Mouse (Mus musculus) C2C12 (cell line): Measurements from ENCODE around the gene Arhgap23.

ENCODE experiments used
- CTCF ChIP-seq: IDR thresholded peaks from one replicate; pipeline ENCODE4 v1.5.1; 2011; ENCODE audit not compliant: control insufficient read depth, insufficient read depth, insufficient read length
- FOSL1 ChIP-seq: IDR thresholded peaks from one replicate; pipeline ENCODE4 v1.8.0; 2011; ENCODE audit warnings: mild to moderate bottlenecking, low read length; ENCODE audit not compliant: poor library complexity, insufficient read depth, severe bottlenecking
- MAX ChIP-seq: IDR thresholded peaks from one replicate; pipeline ENCODE4 v1.6.1; 2011; ENCODE audit warnings: mild to moderate bottlenecking, control low read depth
- MYOD1 ChIP-seq: IDR thresholded peaks from one replicate; pipeline ENCODE4 v1.6.1; 2011; ENCODE audit warnings: low read depth; ENCODE audit not compliant: control insufficient read depth, insufficient read length
- MYOG ChIP-seq: IDR thresholded peaks from one replicate; pipeline ENCODE4 v1.6.1; 2011; ENCODE audit not compliant: control insufficient read depth, insufficient read length; ENCODE audit errors: extremely low read depth
- USF1 ChIP-seq: IDR thresholded peaks from one replicate; pipeline ENCODE4 v1.6.1; 2011; ENCODE audit warnings: low read depth, mild to moderate bottlenecking, control low read depth, moderate library complexity

DNA sequence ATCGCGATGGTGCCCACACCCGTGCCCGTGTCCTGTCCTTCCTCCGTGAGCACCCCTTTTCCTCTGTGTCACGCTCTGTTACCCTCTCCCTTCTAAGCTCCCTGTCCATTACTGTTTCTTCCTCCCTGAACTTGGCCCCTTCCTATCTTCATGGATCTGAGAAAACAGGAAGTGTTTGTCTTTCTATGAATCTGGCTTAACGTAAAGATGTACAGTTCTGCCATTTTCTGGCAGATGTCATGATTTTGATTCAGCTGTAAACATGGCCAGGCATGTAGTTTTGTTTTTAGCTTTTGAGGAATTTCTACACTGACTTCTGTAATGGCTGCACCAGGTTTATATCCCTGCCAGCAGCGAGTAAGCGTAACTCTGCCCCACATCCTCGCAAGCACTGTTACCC is 63.8 kb downstream of the Arhgap23 start:
- no peak for TF ChIP-seq FOSL1
- TF ChIP-seq USF1: no peak
- no peak for TF ChIP-seq CTCF
- no peak for TF ChIP-seq MYOD1
- no peak for TF ChIP-seq MAX
- TF ChIP-seq MYOG: no peak
